Mouse (Mus musculus) A20 (cell line): ENCODE data around the gene Tspan4.

Experiments used
- DNase-seq: peaks from one replicate; pipeline ENCODE4 v3.0.0-alpha.2; 2011; ENCODE audit warnings: low read depth, low spot score

Gene Tspan4

GRCm38 (mm10) chr7:141461521-141462332 lies 13.3 kb upstream of the Tspan4 start:
- DNase-seq = no peak

- peak; percentile 40 for DNase-seq
Observed at GRCm38 (mm10) chr7:141462333-141462821, 12.7 kb upstream of the Tspan4 start.

GRCm38 (mm10) chr7:141463824-141464602 lies 11.0 kb upstream of the Tspan4 start:
- no peak for DNase-seq

DNA sequence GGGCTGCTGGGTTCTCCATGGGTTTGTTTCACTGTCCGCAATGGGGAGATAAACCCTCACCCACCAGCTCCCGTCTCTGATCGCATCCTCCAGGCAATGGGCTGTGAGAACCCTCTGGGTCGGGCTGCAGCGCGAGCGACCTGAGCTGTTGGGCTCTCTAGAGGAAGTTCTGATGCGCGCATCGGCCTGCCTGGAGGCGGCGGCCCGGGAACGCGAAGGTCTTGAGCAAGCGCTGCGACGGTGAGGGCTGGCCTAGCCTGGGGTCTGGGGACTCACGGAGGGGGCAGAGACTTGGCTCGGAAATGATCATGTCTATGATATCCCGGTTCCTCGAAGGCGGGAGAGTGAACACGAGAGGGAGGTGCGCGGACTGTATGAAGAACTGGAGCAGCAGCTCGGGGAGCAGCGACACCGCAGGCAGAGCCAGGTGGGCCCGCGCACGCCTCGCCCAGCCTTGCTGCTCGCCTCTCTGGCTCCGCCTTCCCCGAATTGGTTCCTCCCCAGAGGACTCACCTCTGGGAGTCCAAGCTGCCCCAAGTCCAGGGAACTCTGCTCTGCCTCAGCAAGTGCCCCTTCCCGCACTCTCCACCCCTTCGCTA lies 10.3 kb upstream of the Tspan4 start:
- DNase-seq = no peak

- no peak for DNase-seq
Observed at GRCm38 (mm10) chr7:141465388-141466044, 9.5 kb upstream of the Tspan4 start.

GRCm38 (mm10) chr7:141466045-141466394 lies 9.0 kb upstream of the Tspan4 start:
- DNase-seq = no peak

- no peak for DNase-seq
Observed at GRCm38 (mm10) chr7:141466607-141467148, 8.4 kb upstream of the Tspan4 start.

GRCm38 (mm10) chr7:141467230-141468030 lies 7.6 kb upstream of the Tspan4 start, which contains the start of gene Cd151:
TSS of gene Cd151 (plus strand) at chr7:141467392.
- peak; percentile 92 for DNase-seq

DNA sequence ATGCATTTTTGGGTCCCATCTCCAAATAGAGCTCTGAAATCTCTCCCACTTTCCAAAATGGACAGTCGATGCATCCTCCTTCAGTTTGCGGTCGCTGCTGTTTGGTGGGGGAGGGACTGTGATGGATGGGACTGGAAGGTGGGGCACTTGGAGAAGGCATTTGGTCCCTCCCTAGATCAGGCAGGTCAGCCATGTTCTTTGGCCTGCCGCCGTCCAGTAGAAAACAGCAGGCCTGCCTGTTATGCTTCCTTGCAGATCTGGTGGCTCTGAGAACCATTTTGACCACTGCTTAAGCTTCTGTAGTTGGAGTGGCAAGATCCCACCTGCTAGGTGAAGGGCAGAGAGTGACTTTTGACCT lies 6.9 kb upstream of the Tspan4 start:
- no peak for DNase-seq

DNA sequence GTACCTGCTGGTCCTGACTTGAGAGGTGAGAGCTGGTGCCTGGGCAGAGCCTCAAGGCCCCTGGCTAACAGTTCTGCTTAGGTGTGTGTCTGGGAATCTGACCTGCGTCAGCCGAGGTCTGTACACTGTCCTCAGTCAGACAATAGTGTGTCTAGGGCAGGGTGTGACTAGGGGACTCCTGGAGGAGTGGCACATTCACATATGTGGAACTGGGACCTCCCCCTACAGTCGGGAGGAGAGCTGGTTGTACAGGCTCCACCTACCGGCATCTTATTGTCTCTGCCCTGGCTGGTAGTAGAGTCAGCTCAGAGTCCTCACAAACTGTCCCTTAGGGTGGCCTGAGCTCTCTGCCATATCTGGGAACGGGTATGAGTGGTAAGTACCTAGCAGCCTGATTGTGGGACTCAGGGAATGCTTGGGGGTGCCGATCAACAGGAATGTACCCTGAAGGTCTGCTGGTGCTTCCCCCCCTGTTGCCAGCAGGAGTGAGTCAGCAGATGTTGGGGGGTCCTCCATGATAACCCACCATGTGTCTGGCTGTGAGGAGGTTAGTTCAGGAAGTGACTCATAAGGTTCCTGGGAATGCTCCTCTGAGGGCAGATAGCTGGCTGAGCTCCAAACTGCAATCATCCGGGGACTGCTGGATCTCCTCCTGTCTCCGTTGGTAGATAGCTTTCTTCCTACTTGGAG lies 6.4 kb upstream of the Tspan4 start:
- peak; percentile 85 for DNase-seq

DNA sequence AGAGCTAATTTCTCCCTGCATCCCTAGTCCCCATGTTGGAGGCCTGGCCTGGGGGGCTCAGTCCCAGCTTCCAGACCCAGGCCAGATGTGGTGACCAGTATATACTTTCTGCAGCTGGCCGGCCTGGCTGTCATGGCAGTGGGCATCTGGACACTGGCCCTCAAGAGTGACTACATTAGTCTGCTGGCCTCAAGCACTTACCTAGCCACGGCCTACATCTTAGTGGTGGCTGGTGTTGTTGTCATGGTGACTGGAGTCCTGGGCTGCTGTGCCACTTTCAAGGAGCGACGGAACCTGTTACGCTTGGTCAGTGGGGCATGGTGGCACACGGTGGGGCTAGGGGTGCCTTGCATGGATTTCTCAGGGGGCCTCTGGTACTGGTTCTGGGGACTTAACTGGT lies 5.7 kb upstream of the Tspan4 start:
- DNase-seq = no peak

DNA sequence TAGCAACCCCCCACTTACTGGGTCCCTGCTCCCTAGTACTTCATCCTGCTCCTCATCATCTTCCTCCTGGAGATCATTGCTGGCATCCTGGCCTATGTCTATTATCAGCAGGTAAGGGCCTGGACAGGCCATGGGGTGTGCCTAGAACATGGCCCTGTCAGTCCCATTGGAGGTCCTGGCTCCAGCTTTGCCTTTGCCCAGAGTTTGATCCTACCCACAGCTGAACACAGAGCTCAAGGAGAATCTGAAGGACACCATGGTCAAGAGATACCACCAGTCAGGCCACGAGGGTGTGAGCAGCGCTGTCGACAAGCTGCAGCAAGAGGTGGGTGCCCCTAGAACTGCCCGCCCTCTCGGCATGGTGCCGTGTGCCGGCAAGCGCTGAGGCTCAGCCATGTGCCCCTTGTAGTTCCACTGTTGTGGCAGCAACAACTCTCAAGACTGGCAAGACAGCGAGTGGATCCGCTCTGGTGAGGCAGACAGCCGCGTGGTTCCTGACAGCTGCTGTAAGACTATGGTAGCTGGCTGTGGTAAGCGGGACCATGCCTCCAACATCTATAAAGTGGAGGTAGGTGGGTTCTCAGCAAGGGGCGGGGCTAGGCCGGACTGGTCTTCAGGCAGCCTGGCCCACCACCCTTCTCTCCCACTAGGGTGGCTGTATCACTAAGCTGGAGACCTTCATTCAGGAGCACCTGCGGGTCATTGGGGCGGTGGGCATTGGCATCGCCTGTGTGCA lies 5.0 kb upstream of the Tspan4 start:
- no peak for DNase-seq

DNA sequence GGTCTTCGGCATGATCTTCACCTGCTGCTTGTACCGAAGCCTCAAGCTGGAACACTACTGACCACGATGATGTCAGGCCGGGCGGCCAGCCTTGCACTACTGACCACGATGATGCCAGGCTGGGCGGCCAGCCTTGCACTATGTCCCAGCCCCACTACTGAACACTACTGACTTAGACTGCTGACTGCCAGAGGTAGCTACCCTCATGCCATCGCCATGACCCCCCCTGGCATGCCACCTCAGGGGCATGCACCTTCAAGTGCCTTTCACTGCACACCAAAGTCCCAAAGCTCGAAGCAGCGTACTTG lies 4.4 kb upstream of the Tspan4 start:
- DNase-seq = no peak

- DNase-seq = no peak
Observed at GRCm38 (mm10) chr7:141471236-141471635, 3.8 kb upstream of the Tspan4 start.

GRCm38 (mm10) chr7:141472226-141472625 lies 2.8 kb upstream of the Tspan4 start:
- DNase-seq = no peak

DNA sequence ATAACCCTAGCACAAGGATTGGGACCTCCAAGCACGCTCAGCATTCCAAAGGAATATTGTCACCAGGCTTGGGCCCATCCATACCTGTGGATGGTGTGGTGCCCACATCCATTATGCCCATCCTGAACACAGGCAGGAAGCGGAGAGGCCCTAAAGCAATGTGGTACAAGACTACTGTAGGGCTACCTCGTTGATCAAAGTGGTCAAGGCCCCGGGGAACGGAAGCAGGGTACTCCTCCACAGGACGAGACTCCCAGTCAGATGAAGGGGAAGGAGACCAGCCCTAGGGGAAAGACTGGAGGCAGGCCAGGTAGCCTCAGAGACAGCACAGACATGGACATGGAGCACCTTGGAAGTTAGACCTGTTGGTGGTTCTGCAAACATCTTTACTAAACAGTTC lies 2.3 kb upstream of the Tspan4 start:
- DNase-seq = no peak

DNA sequence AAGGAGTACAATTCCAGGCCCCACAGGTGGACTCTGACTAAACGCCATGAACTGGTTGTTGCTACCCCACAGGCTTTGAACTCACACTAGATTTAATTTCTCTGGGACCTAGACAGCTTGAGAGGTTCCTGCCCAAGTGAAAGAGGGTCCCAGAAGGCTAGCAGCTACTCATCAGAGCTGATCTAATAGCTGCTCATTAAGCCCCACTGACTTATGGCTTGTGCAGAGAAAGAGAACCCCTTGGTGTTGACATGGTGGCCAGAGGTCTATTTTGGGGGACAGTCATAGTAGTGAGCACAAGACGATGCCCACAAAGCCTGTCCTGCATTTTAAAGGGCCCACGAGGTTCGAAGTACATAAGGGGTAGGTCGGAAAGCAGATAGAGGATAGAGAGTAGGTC lies 880 bp upstream of the Tspan4 start:
- no peak for DNase-seq

DNA sequence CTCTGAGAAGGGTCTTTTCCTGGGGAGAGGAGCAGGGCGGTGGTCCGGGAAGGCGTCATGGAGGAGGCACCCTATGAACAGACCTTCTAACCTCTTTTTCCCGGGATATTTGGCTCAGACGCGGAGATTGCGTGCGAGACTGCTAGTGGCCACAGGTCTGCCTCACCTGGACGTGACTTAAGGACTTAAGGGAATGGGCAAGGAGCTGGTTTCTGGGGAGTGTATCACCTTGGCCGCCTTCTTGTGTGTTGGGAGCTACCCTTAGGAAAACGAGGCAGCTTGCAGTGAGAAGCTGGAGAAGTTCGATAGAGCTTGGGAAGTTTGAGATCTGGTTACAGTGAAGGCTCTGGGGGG lies 742 bp downstream of the Tspan4 start:
- no peak for DNase-seq

- no peak for DNase-seq
Observed at GRCm38 (mm10) chr7:141476226-141476980, 1.4 kb downstream of the Tspan4 start.
